Mouse (Mus musculus) olfactory bulb, adult 2 months (tissue): ENCODE data around the gene Nfkbie. TPM values are rescaled to one million over a fixed set of nuclear protein-coding genes. Genes with fewer than 3 reads are reported as not detected.
A peak's percentile ranks its signal among the peaks of the same experiment; 100 is the strongest.

Source experiments
- H3K27ac ChIP-seq: fragments of 200-500 bp; 2 replicates; pipeline ENCODE4 v1.5.1; 2012; ENCODE audit warnings: low read depth, low read length; ENCODE audit not compliant: insufficient read depth
- H3K4me1 ChIP-seq: fragments of 200-500 bp; 2 replicates; pipeline ENCODE4 v1.6.1; 2012; ENCODE audit warnings: low read length; ENCODE audit not compliant: control insufficient read depth, insufficient read depth
- H3K4me3 ChIP-seq: fragments of 200-500 bp; 2 replicates; pipeline ENCODE4 v1.5.1; 2012; ENCODE audit warnings: mild to moderate bottlenecking, low read depth, low read length, moderate library complexity; ENCODE audit not compliant: insufficient read depth
- CTCF ChIP-seq: fragments of 200-500 bp; IDR thresholded peaks from 2 replicates; pipeline ENCODE4 v1.5.1; 2012; ENCODE audit warnings: low read depth, mild to moderate bottlenecking, low read length, moderate library complexity; ENCODE audit not compliant: insufficient read depth
- POLR2A ChIP-seq: fragments of 200-500 bp; IDR thresholded peaks from 2 replicates; pipeline ENCODE4 v1.6.1; 2012; ENCODE audit warnings: mild to moderate bottlenecking, low read depth, low read length, moderate library complexity; ENCODE audit not compliant: insufficient read depth
- WGBS: fragments of 180-500 bp; shearing (Covaris S2); methylation state at CpG from one replicate; pipeline ENCODE4 v1.1.7; 2018; 5-methylcytosine and 5-hydroxymethylcytosine counted together
- polyA plus RNA-seq: library from polyadenylated mRNA; stranded (reverse); fragments of >200 nt; gene quantifications from 2 replicates; pipeline ENCODE4 v1.2.4, GENCODE M21; 2012; ENCODE audit warnings: low replicate concordance; ENCODE audit not compliant: missing spikeins, insufficient read depth, insufficient read length

Nfkbie gene
- polyA plus RNA-seq, 1 experiment, result not detected

DNA sequence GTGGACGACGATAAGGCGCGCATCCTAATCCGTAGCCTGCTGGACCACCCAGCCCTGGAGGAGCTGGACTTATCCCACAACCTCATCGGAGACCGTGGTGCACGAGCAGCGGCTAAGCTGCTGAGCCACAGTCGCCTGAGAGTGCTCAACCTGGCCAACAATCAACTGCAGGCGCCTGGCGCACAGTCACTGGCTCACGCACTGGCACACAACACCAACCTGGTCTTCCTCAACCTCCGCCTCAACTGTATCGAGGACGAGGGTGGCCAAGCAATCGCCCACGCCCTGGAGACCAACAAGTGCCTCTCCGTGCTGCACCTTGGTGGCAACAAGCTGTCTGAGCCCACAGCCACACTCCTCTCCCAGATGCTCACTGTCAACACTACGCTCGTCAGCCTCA, 15.8 kb upstream of the Nfkbie start:
- Histone ChIP-seq H3K4me3 (no peak overlapping the region), H3K4me1 (peaks cover 40% of the 10 kb centered on the region), H3K27ac (no peak overlapping the region)
- 81% methylated on average over 21 of the region's 21 CpGs for WGBS
- no peak for TF ChIP-seq CTCF
- TF ChIP-seq POLR2A, result no peak

GRCm38 (mm10) chr17:45542129-45542528, 13.4 kb upstream of the Nfkbie start:
- Histone ChIP-seq H3K4me1 (peaks cover 47% of the 10 kb centered on the region), H3K27ac (no peak overlapping the region), H3K4me3 (no peak overlapping the region)
- WGBS, result 25% methylated on average over 6 of the region's 6 CpGs
- no peak for TF ChIP-seq POLR2A
- TF ChIP-seq CTCF, result no peak

DNA sequence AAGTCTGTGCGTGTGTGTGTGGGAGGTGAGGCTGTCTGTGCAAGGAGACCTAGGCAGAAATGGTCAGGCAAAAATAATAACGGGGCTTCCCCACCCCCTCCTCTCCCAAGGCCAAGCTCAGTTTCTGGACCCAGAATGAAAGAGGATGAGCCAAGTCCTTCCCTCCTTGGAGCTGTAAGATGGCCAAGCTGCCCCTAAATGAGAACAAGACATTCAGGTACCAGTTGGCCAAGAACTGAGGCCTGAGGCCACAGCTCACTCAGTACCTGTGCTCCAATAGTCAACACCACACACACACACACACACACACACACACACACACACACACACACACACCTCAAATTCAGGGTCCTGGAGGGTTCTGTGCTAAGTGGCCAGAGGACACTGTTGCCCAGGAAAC, 12.8 kb upstream of the Nfkbie start:
- 27% methylated on average over 2 of the region's 2 CpGs for WGBS
- TF ChIP-seq CTCF (no peak), POLR2A (no peak)
- no peak overlapping the region for H3K4me3 ChIP-seq
- H3K4me1 ChIP-seq, result peaks cover 50% of the 10 kb centered on the region
- peak overlapping the region; percentile 32; the same call in 1 of the 2 replicates for H3K27ac ChIP-seq

- 53% methylated on average over 1 of the region's 1 CpGs for WGBS
- H3K27ac ChIP-seq, result peak overlapping the region; percentile 32; the same call in 1 of the 2 replicates
- H3K4me1 ChIP-seq, result peaks cover 50% of the 10 kb centered on the region
- TF ChIP-seq CTCF (no peak), POLR2A (0 out of 2 replicates have a peak, but pooled peaks have one; percentile 25)
- no peak overlapping the region for H3K4me3 ChIP-seq
These were observed 12.4 kb upstream of the Nfkbie start for GRCm38 (mm10) chr17:45543115-45543514.

GRCm38 (mm10) chr17:45544001-45544872, 11.3 kb upstream of the Nfkbie start:
- no peak overlapping the region for H3K4me3 ChIP-seq
- WGBS, result 24% methylated on average over 24 of the region's 24 CpGs

GRCm38 (mm10) chr17:45544873-45545277, 10.6 kb upstream of the Nfkbie start:
- H3K4me3 ChIP-seq, result no peak overlapping the region
- WGBS, result 44% methylated on average over 46 of the region's 46 CpGs
- TF ChIP-seq CTCF, result no peak
- no peak for TF ChIP-seq POLR2A
- peaks cover 55% of the 10 kb centered on the region for H3K4me1 ChIP-seq
- H3K27ac ChIP-seq, result no peak overlapping the region

More at GRCm38 (mm10) chr17:45544001-45544872, 11.3 kb upstream of the Nfkbie start:
- H3K27ac ChIP-seq, result no peak overlapping the region
- H3K4me1 ChIP-seq, result peaks cover 52% of the 10 kb centered on the region
- no peak for TF ChIP-seq CTCF
- TF ChIP-seq POLR2A, result no peak

- Histone ChIP-seq H3K27ac (no peak overlapping the region), H3K4me3 (no peak overlapping the region), H3K4me1 (peaks cover 60% of the 10 kb centered on the region)
- no peak for TF ChIP-seq POLR2A
- 58% methylated on average over 74 of the region's 74 CpGs for WGBS
These were observed 10.1 kb upstream of the Nfkbie start for GRCm38 (mm10) chr17:45545278-45545961.

DNA sequence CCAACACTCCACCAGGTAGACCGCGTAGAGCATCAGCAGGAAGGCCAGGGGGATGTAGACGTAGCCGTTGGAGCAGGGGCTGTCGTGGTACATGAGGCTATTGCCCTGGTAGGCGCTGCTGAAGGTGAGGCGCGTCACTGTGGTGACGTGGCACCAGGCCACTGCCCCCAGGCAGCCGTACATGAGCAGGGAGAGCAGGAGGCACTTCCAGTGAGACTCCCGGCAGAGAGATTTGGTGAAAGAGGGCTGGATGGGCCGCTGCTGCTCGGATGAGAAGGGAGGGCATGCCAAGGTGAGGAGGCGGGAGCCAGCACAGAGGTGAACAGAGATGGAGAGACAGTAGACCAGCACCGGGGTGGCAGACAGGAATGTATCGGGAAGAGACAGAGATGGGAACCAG, 8.6 kb upstream of the Nfkbie start:
- TF ChIP-seq CTCF (no peak), POLR2A (no peak)
- Histone ChIP-seq H3K27ac (no peak overlapping the region), H3K4me3 (no peak overlapping the region), H3K4me1 (peaks cover 58% of the 10 kb centered on the region)
- WGBS, result 78% methylated on average over 16 of the region's 16 CpGs

- H3K27ac ChIP-seq, result no peak overlapping the region
- 88% methylated on average over 5 of the region's 5 CpGs for WGBS
- H3K4me3 ChIP-seq, result no peak overlapping the region
- TF ChIP-seq POLR2A (no peak), CTCF (no peak)
- peaks cover 54% of the 10 kb centered on the region for H3K4me1 ChIP-seq
These were observed 7.9 kb upstream of the Nfkbie start for GRCm38 (mm10) chr17:45547461-45548190.
